ENCODE assay signal across 32 mouse cellular contexts in genomic region chrX:72270637-72271036, GRCm38 (mm10). TPM values are rescaled to one million over a fixed set of nuclear protein-coding genes. Genes with fewer than 3 reads are reported as not detected.
DNase-seq lines count a peak whose midpoint lies in the region; ATAC-seq and TF ChIP-seq lines count a peak whose summit lies in the region.
"Had no signal": no experiment of that assay in that cellular context is flagged by ENCODE, and none has a peak within 500 bp of the region (broad histone marks: within the 10 kb centered on the region; RNA-seq: fewer than 3 reads in every experiment).

No protein-coding gene starts in this region.

- no peak for TF ChIP-seq CTCF in left cerebral cortex, adult 2 months (IDR thresholded peaks at IDR 0.05)

- H3K27ac ChIP-seq in left cerebral cortex, adult 2 months = no peak overlapping the region
- H3K27ac ChIP-seq: heart, embryonic 13.5 days; hindbrain, embryonic 10.5 days; hindbrain, embryonic 15.5 days; kidney, embryonic 15.5 days; liver, embryonic 12.5 days; stomach, embryonic 15.5 days had no signal

- ATAC-seq in cerebellum, adult (ENCODE audit: insufficient number of reproducible peaks, low FRiP score, low TSS enrichment) = no peak
- ATAC-seq in megakaryocyte progenitor cell, adult 5-6 weeks (replicated peaks; ENCODE audit: poor library complexity) = 0 out of 2 replicates have a peak, but pooled peaks have one; percentile 37
- ATAC-seq: forebrain, embryonic 16.5 days; liver, embryonic 12.5 days; Patski had no signal

- intact Hi-C loops in left cerebral cortex, postnatal 4 days (cut with DNase I) = no loop called here
- intact Hi-C loops in left cerebral cortex, adult 2 months (cut with DNase I) = no loop called here

- DNase-seq in cerebellum, postnatal 14 days = peak; percentile 11 to 12
- DNase-seq in left cerebral cortex, postnatal 4 days = peak; percentile 31
- DNase-seq in left cerebral cortex, adult 2 months (ENCODE audit: extremely low spot score in 1 of 2, low spot score in 2 of 2) = no peak
- DNase-seq in 3134 (ENCODE audit: extremely low read depth, insufficient read length, low spot score) = peak; percentile 45
- DNase-seq in adrenal gland, postnatal 10 days = no peak
- DNase-seq: adrenal gland, postnatal 36 days; cerebellum, adult 9-11 months; heart, postnatal 10 days; kidney, adult 18-20 months; lung, adult 18-20 months; lung, postnatal 14 days; thymus, adult 18-20 months; thymus, postnatal 25 days had no signal

- H3K4me3 ChIP-seq in left cerebral cortex, adult 2 months = no peak overlapping the region
- H3K4me3 ChIP-seq: heart, embryonic 13.5 days; hindbrain, embryonic 10.5 days; hindbrain, embryonic 15.5 days; kidney, embryonic 15.5 days; liver, embryonic 12.5 days; stomach, embryonic 15.5 days had no signal

RNA-seq across cellular contexts. Expression of gene Gabre, which starts 4.0 kb away (rescaled TPM):
- under 1 TPM in 1 of 2 experiments, not detected in 1; 0.34 TPM for total RNA-seq in left cerebral cortex, postnatal 4 days (2021)
- under 1 TPM; 0.43 to 0.56 TPM for total RNA-seq in left cerebral cortex, adult 2 months (2021)
- 0.10 TPM in 1 of 2 replicates, not detected in the other for total RNA-seq in megakaryocyte progenitor cell, adult 5-6 weeks (2015)
- total RNA-seq in megakaryocyte progenitor cell, adult 5-6 weeks (2017) = not detected in 2 replicates
- total RNA-seq in adrenal gland, postnatal 10 days (2021) = 1 to 10 TPM; 1.0 to 1.2 TPM
- total RNA-seq: MEL; monocyte, adult 5-6 weeks had no signal

RNA-seq across cellular contexts. Expression of gene Magea4, which starts 48.8 kb away (rescaled TPM):
- total RNA-seq in left cerebral cortex, postnatal 4 days (2021) = not detected
- not detected for total RNA-seq in left cerebral cortex, adult 2 months (2021)
- total RNA-seq in megakaryocyte progenitor cell, adult 5-6 weeks (2015) = not detected in 2 replicates
- total RNA-seq in megakaryocyte progenitor cell, adult 5-6 weeks (2017) = not detected in 2 replicates
- not detected for total RNA-seq in adrenal gland, postnatal 10 days (2021)
- total RNA-seq: adrenal gland, adult 18-20 months; adrenal gland, postnatal 36 days; gastrocnemius, adult 8-10 months; heart, adult 8-10 months; heart, postnatal 10 days; layer of hippocampus, adult 18-20 months; layer of hippocampus, postnatal 10 days; left cerebral cortex, adult 18-20 months; left cerebral cortex, postnatal 36 days; MEL; monocyte, adult 5-6 weeks had no signal

Comparison
In these comparisons a context has a peak if more than half of its experiments do, and no peak if none do; other contexts are left out.
1. DNase-seq: peak in cerebellum, postnatal 14 days (2 of 2), left cerebral cortex, postnatal 4 days (single experiment) and 3134 (single experiment); none in left cerebral cortex, adult 2 months (0 of 2) and adrenal gland, postnatal 10 days (single experiment).